Mouse (Mus musculus) duodenum, adult 2 months (tissue): ENCODE results near the gene Srsf11. TPM values are rescaled to one million over a fixed set of nuclear protein-coding genes. Genes with fewer than 3 reads are reported as not detected.

Experiments used
- polyA plus RNA-seq: library from polyadenylated mRNA; depleted of rRNA; stranded (reverse); fragments of >200 nt; gene quantifications from 2 replicates; pipeline ENCODE4 v1.2.3, GENCODE M21; 2012; ENCODE audit warnings: low replicate concordance; rRNA removed

The Srsf11 gene
- 89.8 and 111 TPM in 2 replicates for polyA plus RNA-seq

GRCm38 (mm10) chr3:158036329-158036988 is at the start of gene Srsf11, which contains the start of gene Lrrc40:
Gene Srsf11 (minus strand): TSS chr3:158036639.
Gene Lrrc40 (plus strand): TSS chr3:158036662.

Other genes starting within 250 kb of the Srsf11 start
- 17.4 and 49.2 TPM in 2 replicates for gene Cth, start 111.6 kb downstream of the Srsf11 start, polyA plus RNA-seq
- 16.1 and 31.4 TPM in 2 replicates for gene Ankrd13c, start 89.4 kb downstream of the Srsf11 start, polyA plus RNA-seq
- gene Lrrc40, start within 50 bp of the Srsf11 start, polyA plus RNA-seq, result 0.82 and 1.1 TPM in 2 replicates